Comparison of ENCODE assay signal across 36 mouse cellular contexts in the genomic region with DNA sequence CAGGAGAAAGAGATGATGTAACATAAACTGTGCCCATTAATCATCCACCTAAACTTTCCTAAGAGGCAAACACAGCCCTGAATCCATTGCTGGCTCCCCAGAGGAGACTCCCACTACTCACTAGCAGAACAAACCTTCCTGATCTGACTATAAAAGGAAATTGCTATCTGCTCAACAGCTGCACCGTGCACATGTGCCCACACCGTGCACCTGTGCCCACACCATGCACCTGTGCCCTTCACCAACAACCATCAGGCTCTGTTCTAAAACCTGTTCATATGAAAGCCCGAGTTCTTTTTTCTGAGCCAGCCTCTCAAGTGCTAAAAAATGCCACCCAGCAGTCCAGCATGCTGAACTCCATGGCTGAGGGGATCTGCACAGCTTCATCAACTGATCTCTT. TPM values are rescaled to one million over a fixed set of nuclear protein-coding genes. Genes with fewer than 3 reads are reported as not detected.
"Had no signal": no experiment of that assay in that cellular context is flagged by ENCODE, and none has a peak within 500 bp of the region (broad histone marks: within the 10 kb centered on the region; RNA-seq: fewer than 3 reads in every experiment).

No protein-coding gene starts in this region.

- H3K9me3 ChIP-seq: heart, embryonic 10.5 days; heart, embryonic 12.5 days; heart, embryonic 13.5 days; heart, embryonic 15.5 days; hindbrain, embryonic 10.5 days; hindbrain, embryonic 12.5 days; hindbrain, embryonic 13.5 days; hindbrain, embryonic 15.5 days; intestine, embryonic 15.5 days; kidney, embryonic 15.5 days had no signal

- DNase-seq: heart, postnatal 10 days; heart, postnatal 14 days; heart, postnatal 36 days; heart, postnatal 4 days; kidney, adult 11 months; kidney, adult 18-20 months; kidney, adult 2 months; kidney, adult 8-10 months; kidney, adult 9 months; kidney, postnatal 10 days; kidney, postnatal 14 days; kidney, postnatal 25 days; kidney, postnatal 36 days; kidney, postnatal 4 days; layer of hippocampus, adult 9-11 months; layer of hippocampus, postnatal 36 days had no signal

- H3K4me3 ChIP-seq: heart, embryonic 10.5 days; heart, embryonic 12.5 days; heart, embryonic 13.5 days; heart, embryonic 15.5 days; hindbrain, embryonic 10.5 days; hindbrain, embryonic 12.5 days; hindbrain, embryonic 13.5 days; hindbrain, embryonic 15.5 days; intestine, embryonic 15.5 days; kidney, embryonic 15.5 days; layer of hippocampus, adult 2 months had no signal

- ATAC-seq: hindbrain, embryonic 16.5 days; hindbrain, postnatal 0 days; inflammation-experienced regulatory T-cells, adult 6 months; intestine, embryonic 15.5 days; intestine, embryonic 16.5 days; intestine, postnatal 0 days had no signal

- H3K9ac ChIP-seq: heart, embryonic 12.5 days; heart, embryonic 13.5 days; heart, embryonic 15.5 days; hindbrain, embryonic 12.5 days; hindbrain, embryonic 13.5 days; hindbrain, embryonic 14.5 days; hindbrain, embryonic 15.5 days; intestine, embryonic 15.5 days; kidney, embryonic 15.5 days had no signal

- H3K27ac ChIP-seq: heart, embryonic 10.5 days; heart, embryonic 13.5 days; heart, embryonic 15.5 days; hindbrain, embryonic 10.5 days; hindbrain, embryonic 12.5 days; hindbrain, embryonic 13.5 days; hindbrain, embryonic 14.5 days; hindbrain, embryonic 15.5 days; hindbrain, postnatal 0 days; intestine, embryonic 15.5 days; kidney, embryonic 15.5 days; kidney, postnatal 0 days; layer of hippocampus, adult 2 months had no signal

- H3K27me3 ChIP-seq: heart, embryonic 12.5 days; heart, embryonic 13.5 days; heart, embryonic 15.5 days; hindbrain, embryonic 12.5 days; hindbrain, embryonic 13.5 days; hindbrain, embryonic 15.5 days; intestine, embryonic 15.5 days; kidney, embryonic 15.5 days had no signal

- H3K4me1 ChIP-seq: heart, embryonic 10.5 days; heart, embryonic 12.5 days; heart, embryonic 13.5 days; heart, embryonic 15.5 days; hindbrain, embryonic 10.5 days; hindbrain, embryonic 12.5 days; hindbrain, embryonic 13.5 days; hindbrain, embryonic 15.5 days; intestine, embryonic 15.5 days; kidney, embryonic 15.5 days had no signal

- H3K4me2 ChIP-seq: heart, embryonic 11.5 days; heart, embryonic 12.5 days; heart, embryonic 13.5 days; heart, embryonic 15.5 days; hindbrain, embryonic 12.5 days; hindbrain, embryonic 13.5 days; hindbrain, embryonic 14.5 days; hindbrain, embryonic 15.5 days; intestine, embryonic 15.5 days; kidney, embryonic 15.5 days had no signal

RNA-seq across cellular contexts. Expression of a gene that starts 20.1 kb away (rescaled TPM):
- total RNA-seq: hematopoietic stem cell, adult 5-6 weeks had no signal
